Mouse (Mus musculus) activated CD4-positive, CD25-positive, alpha-beta regulatory T cell, adult 9 weeks (primary cell): Measurements from ENCODE around the gene Hyal3. TPM values are rescaled to one million over a fixed set of nuclear protein-coding genes. Genes with fewer than 3 reads are reported as not detected.

ENCODE experiments used
- polyA plus RNA-seq: library from polyadenylated mRNA; unstranded; fragments of 100-300 nt; shearing (Covaris generic); gene quantifications from one replicate; pipeline ENCODE4 v1.2.1, GENCODE M21; 2017

Gene Hyal3
- polyA plus RNA-seq: 0.65 TPM

GRCm38 (mm10) chr9:107580501-107581317 is at the start of gene Hyal3:
Gene Hyal3 (plus strand): TSS chr9:107580818.

GRCm38 (mm10) chr9:107533791-107534407 is 46.7 kb upstream of the Hyal3 start, which contains the start of gene Tmem115:
Gene Tmem115 (plus strand): TSS chr9:107533945.

GRCm38 (mm10) chr9:107541474-107542351 is 38.9 kb upstream of the Hyal3 start, which contains the start of the genes Cyb561d2 and Nprl2:
Gene Cyb561d2 (minus strand): TSS chr9:107542193.
Gene Nprl2 (plus strand): TSS chr9:107542226.

GRCm38 (mm10) chr9:107547026-107547425 is 33.6 kb upstream of the Hyal3 start, which contains the start of gene Zmynd10:
Gene Zmynd10 (plus strand): TSS chr9:107547298.

GRCm38 (mm10) chr9:107551117-107551889 is 29.3 kb upstream of the Hyal3 start, which contains the start of gene Rassf1:
Gene Rassf1 (plus strand): TSS chr9:107551555.

GRCm38 (mm10) chr9:107563029-107563581 is 17.5 kb upstream of the Hyal3 start, which contains the start of gene Tusc2:
Gene Tusc2 (plus strand): TSS chr9:107563255.

GRCm38 (mm10) chr9:107567702-107568319 is 12.8 kb upstream of the Hyal3 start, which contains the start of gene Hyal2:
Gene Hyal2 (plus strand): TSS chr9:107567945.

GRCm38 (mm10) chr9:107576357-107577107 is 4.1 kb upstream of the Hyal3 start, which contains the start of gene Hyal1:
Gene Hyal1 (plus strand): TSS chr9:107576927.

GRCm38 (mm10) chr9:107578587-107578986 is 2.0 kb upstream of the Hyal3 start, which contains the start of gene Naa80:
Gene Naa80 (plus strand): TSS chr9:107578887.

GRCm38 (mm10) chr9:107586974-107587832 is 6.6 kb downstream of the Hyal3 start, which contains the start of gene Ifrd2:
Gene Ifrd2 (plus strand): TSS chr9:107587642.

GRCm38 (mm10) chr9:107608741-107609432 is 28.3 kb downstream of the Hyal3 start, which contains the start of gene Sema3b:
Gene Sema3b (minus strand): TSS chr9:107609229.

GRCm38 (mm10) chr9:107635279-107636028 is 54.8 kb downstream of the Hyal3 start, which contains the start of gene Gnai2:
Gene Gnai2 (minus strand): TSS chr9:107635367.

Other genes starting within 250 kb of the Hyal3 start
- 33.8 TPM for gene Hemk1, start 242.5 kb upstream of the Hyal3 start, polyA plus RNA-seq
- gene 6430571L13Rik, start 240.2 kb upstream of the Hyal3 start, polyA plus RNA-seq: 2.6 TPM
- gene Cacna2d2, start 181.2 kb upstream of the Hyal3 start, polyA plus RNA-seq: 1.0 TPM
- 54.4 TPM for gene Tmem115, start 46.9 kb upstream of the Hyal3 start, polyA plus RNA-seq
- gene Cyb561d2, start 38.6 kb upstream of the Hyal3 start, polyA plus RNA-seq: 66.6 TPM
- gene Nprl2, start 38.6 kb upstream of the Hyal3 start, polyA plus RNA-seq: 64.2 TPM
- 3.3 TPM for gene Zmynd10, start 33.5 kb upstream of the Hyal3 start, polyA plus RNA-seq
- 88.1 TPM for gene Rassf1, start 29.3 kb upstream of the Hyal3 start, polyA plus RNA-seq
- gene Tusc2, start 17.6 kb upstream of the Hyal3 start, polyA plus RNA-seq: 9.4 TPM
- gene Hyal2, start 12.9 kb upstream of the Hyal3 start, polyA plus RNA-seq: 16.6 TPM
- 6.5 TPM for gene Hyal1, start 3.9 kb upstream of the Hyal3 start, polyA plus RNA-seq
- gene Naa80, start 1.9 kb upstream of the Hyal3 start, polyA plus RNA-seq: 23.5 TPM
- gene Ifrd2, start 6.8 kb downstream of the Hyal3 start, polyA plus RNA-seq: 23.7 TPM
- gene Sema3b, start 28.4 kb downstream of the Hyal3 start, polyA plus RNA-seq: not detected
- 271 TPM for gene Gnai2, start 54.5 kb downstream of the Hyal3 start, polyA plus RNA-seq
- gene Slc38a3, start 88.7 kb downstream of the Hyal3 start, polyA plus RNA-seq: not detected
- 0.50 TPM for gene Gnat1, start 98.9 kb downstream of the Hyal3 start, polyA plus RNA-seq
- not detected for gene Sema3f, start 129.7 kb downstream of the Hyal3 start, polyA plus RNA-seq
- gene Rbm5, start 190.2 kb downstream of the Hyal3 start, polyA plus RNA-seq: 359 TPM